Mouse (Mus musculus) neural tube, embryonic 13.5 days (tissue): ENCODE data around the gene Pcdh9. TPM values are rescaled to one million over a fixed set of nuclear protein-coding genes. Genes with fewer than 3 reads are reported as not detected.
A peak's percentile ranks its signal among the peaks of the same experiment; 100 is the strongest.

ENCODE experiments used
- ATAC-seq: fragments of 200-750 bp; cut with Nextera tagmentation; 2 replicates; pipeline ENCODE4 v1.8.0; 2017; ENCODE audit warnings: low read depth, mild to moderate bottlenecking, moderate TSS enrichment, moderate library complexity
- H3K27ac ChIP-seq: fragments of 300-500 bp; sonication (generic); replicated peaks from 2 replicates; pipeline ENCODE4 v1.5.1; 2015; ENCODE audit warnings: moderate library complexity, mild to moderate bottlenecking, inconsistent platforms
- H3K27me3 ChIP-seq: fragments of 300-500 bp; sonication (generic); 2 replicates; pipeline ENCODE4 v1.6.1; 2015; ENCODE audit warnings: mild to moderate bottlenecking, inconsistent platforms
- H3K36me3 ChIP-seq: fragments of 300-500 bp; sonication (generic); 2 replicates; pipeline ENCODE4 v1.6.1; 2015; ENCODE audit warnings: mild to moderate bottlenecking, inconsistent platforms
- H3K4me1 ChIP-seq: fragments of 300-500 bp; sonication (generic); replicated peaks from 2 replicates; pipeline ENCODE4 v1.6.1; 2015; ENCODE audit warnings: inconsistent platforms
- H3K4me2 ChIP-seq: fragments of 300-500 bp; sonication (generic); 2 replicates; pipeline ENCODE4 v1.6.1; 2015; ENCODE audit warnings: inconsistent platforms, mild to moderate bottlenecking, moderate library complexity
- H3K4me3 ChIP-seq: fragments of 300-500 bp; sonication (generic); 2 replicates; pipeline ENCODE4 v1.5.1; 2015; ENCODE audit warnings: mild to moderate bottlenecking, inconsistent platforms
- H3K9ac ChIP-seq: fragments of 300-500 bp; sonication (generic); 2 replicates; pipeline ENCODE4 v1.6.1; 2015; ENCODE audit warnings: moderate library complexity, mild to moderate bottlenecking, inconsistent platforms
- H3K9me3 ChIP-seq: fragments of 300-500 bp; sonication (generic); 2 replicates; pipeline ENCODE4 v1.6.1; 2016; ENCODE audit warnings: inconsistent platforms
- WGBS: fragments of 180-500 bp; shearing (Covaris S2); methylation state at CpG from one replicate; pipeline ENCODE4 v1.1.7; 2015; 5-methylcytosine and 5-hydroxymethylcytosine counted together
- polyA plus RNA-seq: library from polyadenylated mRNA; unstranded; fragments of >200 nt; fragmentation: Nextera tagmentation; extraction: Ambion mirVana; gene quantifications from 2 replicates; pipeline ENCODE4 v1.2.1, GENCODE M21; 2015

The Pcdh9 gene
- polyA plus RNA-seq, 1 experiment from 2014 or later = 103 TPM

GRCm38 (mm10) chr14:93415496-93415895 is 475.0 kb downstream of the Pcdh9 start:
- no peaks in the 10 kb centered on the region for H3K27me3 ChIP-seq
- H3K27ac ChIP-seq = no peak overlapping the region
- H3K4me3 ChIP-seq = no peak overlapping the region
- H3K36me3 ChIP-seq = no peaks in the 10 kb centered on the region
- no peak overlapping the region for H3K9ac ChIP-seq
- no peak for ATAC-seq
- H3K4me1 ChIP-seq = no peaks in the 10 kb centered on the region
- H3K4me2 ChIP-seq = no peak overlapping the region
- WGBS = 73% methylated on average over 2 of the region's 2 CpGs
- no peaks in the 10 kb centered on the region for H3K9me3 ChIP-seq

GRCm38 (mm10) chr14:93409314-93409713 is 481.2 kb downstream of the Pcdh9 start:
- Histone ChIP-seq H3K27ac (no peak overlapping the region), H3K36me3 (no peaks in the 10 kb centered on the region), H3K4me2 (no peak overlapping the region), H3K9ac (no peak overlapping the region), H3K4me3 (no peak overlapping the region), H3K9me3 (no peaks in the 10 kb centered on the region), H3K27me3 (no peaks in the 10 kb centered on the region), H3K4me1 (no peaks in the 10 kb centered on the region)
- ATAC-seq = no peak
- 21% methylated on average over 1 of the region's 1 CpGs for WGBS

- no peak overlapping the region for H3K9ac ChIP-seq
- H3K4me1 ChIP-seq = no peaks in the 10 kb centered on the region
- H3K9me3 ChIP-seq = no peaks in the 10 kb centered on the region
- no peaks in the 10 kb centered on the region for H3K36me3 ChIP-seq
- no peak overlapping the region for H3K27ac ChIP-seq
- no peak overlapping the region for H3K4me3 ChIP-seq
- WGBS = 86% methylated on average over 5 of the region's 5 CpGs
- H3K4me2 ChIP-seq = no peak overlapping the region
- ATAC-seq = no peak
- no peaks in the 10 kb centered on the region for H3K27me3 ChIP-seq
These were observed 482.7 kb downstream of the Pcdh9 start for GRCm38 (mm10) chr14:93407747-93408146.

- Histone ChIP-seq H3K4me3 (no peak overlapping the region), H3K9me3 (no peaks in the 10 kb centered on the region), H3K4me1 (peaks cover 4% of the 10 kb centered on the region), H3K9ac (no peak overlapping the region), H3K36me3 (no peaks in the 10 kb centered on the region), H3K4me2 (no peak overlapping the region), H3K27me3 (no peaks in the 10 kb centered on the region), H3K27ac (no peak overlapping the region)
- WGBS = 68% methylated on average over 2 of the region's 2 CpGs
- no peak for ATAC-seq
These were observed 505.4 kb downstream of the Pcdh9 start for GRCm38 (mm10) chr14:93385090-93385489.

GRCm38 (mm10) chr14:93381163-93381562 is 509.3 kb downstream of the Pcdh9 start:
- Histone ChIP-seq H3K4me2 (no peak overlapping the region), H3K4me1 (peaks cover 4% of the 10 kb centered on the region), H3K36me3 (no peaks in the 10 kb centered on the region), H3K9ac (no peak overlapping the region), H3K27ac (0 out of 2 replicates have a peak overlapping the region, but pooled peaks have one; percentile 42), H3K27me3 (no peaks in the 10 kb centered on the region), H3K4me3 (no peak overlapping the region), H3K9me3 (no peaks in the 10 kb centered on the region)
- peak; percentile 71; the same call in 1 of the 2 replicates for ATAC-seq
- WGBS = 37% methylated on average over 4 of the region's 4 CpGs

GRCm38 (mm10) chr14:93380757-93381156 is 509.7 kb downstream of the Pcdh9 start:
- Histone ChIP-seq H3K9ac (no peak overlapping the region), H3K4me1 (peaks cover 4% of the 10 kb centered on the region), H3K36me3 (no peaks in the 10 kb centered on the region), H3K4me2 (no peak overlapping the region), H3K4me3 (no peak overlapping the region), H3K9me3 (no peaks in the 10 kb centered on the region), H3K27ac (peak overlapping the region; percentile 42; the same call in 1 of the 2 replicates), H3K27me3 (no peaks in the 10 kb centered on the region)
- 34% methylated on average over 1 of the region's 1 CpGs for WGBS
- peak; percentile 74 for ATAC-seq

- Histone ChIP-seq H3K9me3 (no peaks in the 10 kb centered on the region), H3K4me3 (no peak overlapping the region), H3K4me2 (no peak overlapping the region), H3K36me3 (no peaks in the 10 kb centered on the region), H3K27me3 (no peaks in the 10 kb centered on the region), H3K9ac (no peak overlapping the region), H3K4me1 (peaks cover 4% of the 10 kb centered on the region), H3K27ac (no peak overlapping the region)
- WGBS = 91% methylated on average over 4 of the region's 4 CpGs
- no peak for ATAC-seq
These were observed 514.3 kb downstream of the Pcdh9 start for GRCm38 (mm10) chr14:93376159-93376558.

GRCm38 (mm10) chr14:93374181-93374580 is 516.3 kb downstream of the Pcdh9 start:
- H3K4me3 ChIP-seq = no peak overlapping the region
- no peaks in the 10 kb centered on the region for H3K9me3 ChIP-seq
- H3K9ac ChIP-seq = no peak overlapping the region
- no peak for ATAC-seq
- no peaks in the 10 kb centered on the region for H3K36me3 ChIP-seq
- WGBS = 85% methylated on average over 4 of the region's 4 CpGs
- H3K4me1 ChIP-seq = no peaks in the 10 kb centered on the region
- no peaks in the 10 kb centered on the region for H3K27me3 ChIP-seq
- no peak overlapping the region for H3K4me2 ChIP-seq
- no peak overlapping the region for H3K27ac ChIP-seq

GRCm38 (mm10) chr14:93354150-93354549 is 536.3 kb downstream of the Pcdh9 start:
- Histone ChIP-seq H3K27me3 (no peaks in the 10 kb centered on the region), H3K27ac (no peak overlapping the region), H3K4me1 (no peaks in the 10 kb centered on the region), H3K36me3 (no peaks in the 10 kb centered on the region), H3K4me2 (no peak overlapping the region), H3K9me3 (no peaks in the 10 kb centered on the region), H3K9ac (no peak overlapping the region), H3K4me3 (no peak overlapping the region)
- WGBS = 86% methylated on average over 3 of the region's 3 CpGs
- no peak for ATAC-seq

- Histone ChIP-seq H3K27me3 (no peaks in the 10 kb centered on the region), H3K4me2 (no peak overlapping the region), H3K4me3 (no peak overlapping the region), H3K9me3 (no peaks in the 10 kb centered on the region), H3K27ac (no peak overlapping the region), H3K36me3 (no peaks in the 10 kb centered on the region), H3K9ac (no peak overlapping the region), H3K4me1 (no peaks in the 10 kb centered on the region)
- WGBS = 64% methylated on average over 6 of the region's 6 CpGs
- ATAC-seq = no peak
These were observed 539.6 kb downstream of the Pcdh9 start for GRCm38 (mm10) chr14:93350906-93351305.

GRCm38 (mm10) chr14:93349166-93349565 is 541.3 kb downstream of the Pcdh9 start:
- Histone ChIP-seq H3K4me3 (no peak overlapping the region), H3K36me3 (no peaks in the 10 kb centered on the region), H3K27me3 (no peaks in the 10 kb centered on the region), H3K4me1 (no peaks in the 10 kb centered on the region), H3K27ac (no peak overlapping the region), H3K9ac (no peak overlapping the region), H3K4me2 (no peak overlapping the region), H3K9me3 (no peaks in the 10 kb centered on the region)
- 59% methylated on average over 7 of the region's 7 CpGs for WGBS
- no peak for ATAC-seq

GRCm38 (mm10) chr14:93347031-93347430 is 543.4 kb downstream of the Pcdh9 start:
- H3K4me1 ChIP-seq = no peaks in the 10 kb centered on the region
- no peak overlapping the region for H3K9ac ChIP-seq
- no peak for ATAC-seq
- no peaks in the 10 kb centered on the region for H3K27me3 ChIP-seq
- 53% methylated on average over 2 of the region's 2 CpGs for WGBS
- no peak overlapping the region for H3K4me2 ChIP-seq
- no peak overlapping the region for H3K4me3 ChIP-seq
- H3K36me3 ChIP-seq = no peaks in the 10 kb centered on the region
- H3K9me3 ChIP-seq = no peaks in the 10 kb centered on the region
- no peak overlapping the region for H3K27ac ChIP-seq

- H3K27ac ChIP-seq = no peak overlapping the region
These were observed 547.7 kb downstream of the Pcdh9 start for GRCm38 (mm10) chr14:93342781-93343180.

More at GRCm38 (mm10) chr14:93342781-93343180, 547.7 kb downstream of the Pcdh9 start:
- ATAC-seq = no peak
- no peak overlapping the region for H3K4me3 ChIP-seq
- no peaks in the 10 kb centered on the region for H3K36me3 ChIP-seq
- no peaks in the 10 kb centered on the region for H3K27me3 ChIP-seq
- no peaks in the 10 kb centered on the region for H3K4me1 ChIP-seq
- H3K9ac ChIP-seq = no peak overlapping the region
- no peaks in the 10 kb centered on the region for H3K9me3 ChIP-seq
- WGBS = 61% methylated on average over 3 of the region's 3 CpGs
- H3K4me2 ChIP-seq = no peak overlapping the region
